Mouse (Mus musculus) embryo, embryonic 10.5 days (tissue): ENCODE measurements at regions not wholly inside any gene's neighbourhood (a gene's known extent, or its start where the extent isn't known, plus 50 kb on each side); places are given as distances from the start of the nearest gene placed in this dataset.

Experiments used
- DNase-seq: peaks from one replicate; pipeline ENCODE4 v3.0.0-alpha.2; 2015; ENCODE audit warnings: low spot score

DNA sequence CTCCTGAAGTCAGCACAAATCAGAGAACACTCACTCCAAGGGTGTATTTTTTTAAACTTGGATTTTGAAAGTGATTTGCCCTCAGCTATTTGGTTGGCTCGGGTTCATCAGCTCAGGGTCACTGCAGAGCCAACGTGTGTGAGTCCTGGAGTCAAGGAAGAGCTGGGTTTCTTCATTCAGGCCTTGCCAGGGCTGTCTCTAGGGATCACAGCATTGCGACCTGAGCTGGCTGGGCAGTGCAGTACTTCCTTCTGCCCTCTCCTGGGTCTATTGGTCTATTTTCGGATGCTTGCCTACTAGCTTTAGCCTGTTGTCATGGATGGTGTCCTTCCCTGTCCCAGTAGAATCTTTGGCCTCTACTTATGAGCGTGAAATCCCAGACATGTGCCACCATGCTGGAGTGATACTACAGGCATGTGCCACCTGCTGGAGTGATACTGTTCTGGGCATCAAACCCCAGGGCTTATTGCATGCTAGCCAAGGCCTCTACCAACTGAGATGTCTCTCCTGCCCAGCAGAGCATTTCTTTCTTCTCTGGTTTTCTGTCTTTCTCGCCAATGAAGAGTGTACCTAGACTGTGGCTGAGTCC is 211.7 kb upstream of the Rbfox1 start:
- no peak for DNase-seq

DNA sequence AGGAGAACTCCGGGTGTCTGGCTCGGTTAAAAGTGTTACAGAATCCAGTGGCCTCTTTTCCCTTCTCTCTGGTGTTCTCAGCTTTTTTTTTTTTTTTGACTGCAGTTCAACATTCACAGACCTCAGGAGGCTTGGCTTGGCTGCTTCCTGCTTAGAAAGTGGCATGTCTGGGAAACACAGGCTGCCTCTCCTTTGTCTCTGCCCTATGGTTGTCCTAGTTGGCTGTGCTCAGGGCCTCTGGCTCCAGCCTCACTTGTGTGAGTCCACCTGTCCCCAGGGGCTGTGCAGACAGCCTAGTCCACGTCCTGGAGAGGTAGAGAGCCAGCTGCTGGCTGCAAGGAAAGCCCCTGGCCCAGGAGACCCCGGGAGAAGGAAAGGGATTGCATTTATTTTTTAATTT is 212.3 kb upstream of the Rbfox1 start:
- DNase-seq: no peak

DNA sequence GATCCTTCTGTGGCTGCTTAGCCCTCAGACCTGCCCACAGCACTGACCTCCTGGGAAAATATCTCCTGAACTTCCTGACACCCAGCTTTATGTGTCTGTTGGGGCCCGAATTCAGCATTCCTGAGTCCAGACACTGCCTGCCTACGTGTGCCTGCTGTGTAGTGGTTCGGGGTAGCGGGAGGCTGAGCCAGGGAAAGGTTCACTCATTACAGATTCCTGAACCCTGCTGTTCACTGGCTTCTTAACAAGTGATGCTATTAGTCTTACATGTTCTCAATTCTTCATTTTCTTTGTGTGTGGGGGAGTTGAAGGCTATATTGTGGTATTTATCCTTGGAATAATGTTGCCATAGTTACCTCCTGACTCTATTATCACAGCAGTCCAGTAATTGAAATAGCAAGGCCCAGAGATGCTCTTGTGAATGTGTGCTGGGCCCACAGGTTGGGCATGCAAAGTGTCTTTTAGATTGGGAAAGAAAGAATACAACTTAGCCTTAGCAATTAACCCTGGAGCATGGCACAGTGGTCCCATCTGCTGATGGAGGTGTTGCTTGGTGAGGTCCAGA is 216.7 kb upstream of the Rbfox1 start:
- no peak for DNase-seq

DNA sequence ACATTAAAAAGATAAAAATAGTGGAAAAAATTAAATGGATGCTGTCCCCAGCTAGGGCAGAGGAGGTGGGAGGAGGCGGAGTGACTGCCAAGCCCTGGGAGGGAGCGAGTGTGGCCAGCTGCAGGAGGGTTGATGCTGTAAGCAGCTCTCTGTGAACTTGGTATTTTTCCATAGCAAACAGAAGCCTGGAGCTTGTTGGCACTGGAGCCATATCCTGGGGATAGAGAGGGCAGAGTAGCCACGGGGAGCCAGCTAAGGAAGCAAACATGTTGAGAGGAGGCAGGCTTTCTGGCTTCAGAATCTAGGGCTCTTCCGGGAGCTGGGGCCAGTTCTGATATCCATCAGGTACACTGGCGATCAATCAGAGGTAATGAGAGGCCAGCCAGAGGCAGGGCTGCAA is 223.2 kb upstream of the Rbfox1 start:
- no peak for DNase-seq

DNA sequence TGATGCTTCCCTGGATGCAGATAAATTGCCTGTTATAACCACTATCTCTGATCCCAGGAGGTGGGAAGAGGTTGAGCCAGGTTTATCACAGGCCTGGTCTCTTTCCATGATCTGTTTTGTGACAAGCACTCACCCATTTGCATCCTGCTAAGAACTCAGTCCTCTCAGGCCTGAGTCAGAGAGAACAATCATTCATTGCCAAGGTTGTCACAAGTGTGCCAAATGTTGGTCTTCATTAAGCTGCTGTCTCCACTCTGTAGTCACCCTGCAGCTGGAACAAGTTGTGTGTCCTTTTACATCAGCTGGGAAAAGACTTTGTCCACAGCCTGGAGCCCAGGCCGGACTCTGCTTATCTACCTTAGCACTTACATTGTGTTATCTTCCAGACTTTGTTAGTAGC is 233.6 kb upstream of the Rbfox1 start:
- DNase-seq: no peak

DNA sequence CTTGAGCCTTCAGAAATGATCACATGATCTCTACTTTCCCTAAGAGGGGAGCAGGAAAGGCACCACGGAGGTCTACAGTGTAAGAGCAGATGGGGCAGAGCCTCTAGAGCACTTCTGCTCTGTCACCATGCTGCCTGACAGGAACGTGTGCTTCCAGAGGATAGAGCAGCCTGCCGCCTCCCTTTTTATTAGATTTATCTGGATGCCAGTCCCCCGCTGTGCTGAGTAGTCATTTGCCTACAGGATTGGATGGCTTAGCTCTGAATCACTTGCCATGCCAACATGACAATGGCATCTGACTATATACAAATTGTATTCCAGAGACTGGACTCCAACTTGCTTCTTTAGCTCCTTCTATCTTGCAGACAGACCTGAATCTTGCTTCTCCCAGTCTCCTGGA is 234.2 kb upstream of the Rbfox1 start:
- no peak for DNase-seq

DNA sequence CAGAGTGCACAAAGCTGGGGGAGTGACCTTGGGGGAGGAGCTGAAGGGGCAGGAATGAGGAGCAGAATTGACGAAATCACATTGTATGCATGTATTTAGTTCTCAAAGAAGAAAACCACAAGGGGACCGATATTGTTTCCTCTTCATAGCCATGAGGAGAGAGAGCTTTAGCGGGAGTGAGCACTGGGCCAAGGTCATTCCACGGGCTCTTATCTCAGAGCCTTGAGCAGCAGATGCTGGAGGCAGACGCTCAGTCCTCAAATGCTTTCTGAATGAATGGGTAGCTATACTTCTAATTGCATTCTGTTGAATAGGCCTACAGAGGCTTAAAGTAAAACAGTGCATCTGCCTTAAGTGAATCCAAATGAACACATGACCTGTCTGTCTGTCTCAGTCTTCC is 245.2 kb upstream of the Rbfox1 start:
- DNase-seq: no peak

DNA sequence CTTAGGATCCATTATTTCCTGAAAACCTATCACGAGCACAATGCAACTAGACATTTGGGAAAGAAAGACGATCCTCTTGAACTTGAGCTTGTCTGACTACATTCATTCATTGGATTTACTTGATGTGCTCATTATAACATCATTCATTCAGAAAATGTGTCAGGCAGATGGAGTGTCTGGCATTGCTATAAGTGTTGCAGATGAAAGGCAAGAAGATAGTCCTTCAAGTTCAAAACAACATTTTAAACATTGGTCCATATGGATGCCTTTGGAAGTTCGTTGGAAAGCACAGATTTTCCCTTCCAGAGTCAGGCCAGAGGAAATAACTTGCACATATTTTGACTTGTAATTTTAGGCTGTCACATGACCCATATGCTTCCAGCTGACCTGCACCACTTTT is 255.2 kb upstream of the Rbfox1 start:
- no peak for DNase-seq

DNA sequence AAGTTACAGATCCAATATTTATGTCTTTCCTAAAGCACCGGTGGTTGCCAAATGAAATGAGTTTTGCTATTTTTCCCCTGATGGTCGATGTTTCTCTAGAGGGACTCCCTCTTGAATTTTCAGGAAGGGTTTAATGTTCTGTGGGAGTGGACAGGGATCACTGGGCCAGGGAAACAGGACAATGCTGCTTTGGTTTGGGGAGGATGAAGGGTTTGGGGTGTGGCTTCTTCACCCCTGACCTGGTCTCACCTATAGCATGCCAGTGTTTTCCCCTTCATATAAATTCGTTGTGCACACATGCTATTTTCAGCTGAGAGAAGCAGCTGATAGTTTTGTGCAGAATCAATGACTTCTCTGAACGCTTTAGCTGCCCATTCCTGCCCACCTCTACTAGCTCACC is 257.2 kb upstream of the Rbfox1 start:
- no peak for DNase-seq

DNA sequence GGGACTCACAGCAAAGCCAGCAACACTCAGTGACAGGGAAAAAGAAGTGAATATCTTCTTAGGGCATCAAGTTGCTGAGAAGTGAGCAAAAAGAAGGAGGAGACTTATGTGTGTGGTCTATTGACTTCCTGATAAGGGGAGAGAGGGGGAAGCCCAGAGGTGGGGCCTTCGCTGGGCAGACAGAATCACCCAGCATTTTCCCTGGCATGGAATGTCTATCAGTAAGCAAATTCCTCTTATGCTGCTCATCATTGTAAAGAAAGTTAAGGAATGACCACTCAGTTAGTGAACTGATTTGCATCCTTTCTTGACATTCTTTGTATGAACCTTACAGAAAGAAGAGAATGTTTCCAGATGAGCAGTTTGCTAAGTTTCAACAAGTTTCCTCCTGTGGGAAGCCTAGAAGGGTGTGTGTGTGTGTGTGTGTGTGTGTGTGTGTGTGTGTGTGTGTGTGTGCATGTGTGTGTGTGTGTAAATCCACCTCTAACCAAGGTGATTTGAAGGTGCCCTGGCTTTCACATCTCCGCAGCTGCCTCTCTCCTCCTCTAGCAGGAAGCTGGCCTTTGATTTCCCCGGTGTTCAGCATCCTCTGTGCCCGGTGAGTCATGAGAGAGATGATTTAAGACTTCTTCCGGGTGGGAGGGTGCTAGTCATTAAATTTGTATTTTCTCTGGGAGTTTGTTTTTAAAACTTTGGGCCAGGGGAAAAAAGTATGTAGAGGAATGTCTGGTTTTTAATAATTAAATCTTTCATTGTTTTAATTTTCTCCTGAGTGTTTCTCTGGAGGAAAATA is 257.8 kb upstream of the Rbfox1 start:
- DNase-seq: no peak

DNA sequence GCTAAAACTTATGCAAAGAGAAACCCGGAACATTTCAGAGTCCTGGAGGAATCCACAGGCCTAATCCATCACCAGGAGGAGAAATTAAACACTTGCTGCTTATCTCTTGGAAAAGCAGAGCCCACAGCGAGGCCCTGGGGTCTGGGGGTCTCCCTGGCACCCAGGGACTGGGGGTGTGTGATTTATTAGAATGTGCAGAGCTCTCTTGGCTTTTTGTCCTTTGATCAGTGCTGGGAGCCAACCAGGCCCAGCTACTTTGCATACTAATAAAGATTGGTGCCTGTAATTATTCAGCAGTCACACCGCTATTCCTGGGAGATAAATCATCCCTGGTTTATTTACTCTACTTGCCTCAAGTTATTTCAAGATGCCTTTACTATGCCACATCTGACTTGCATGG is 260.0 kb upstream of the Rbfox1 start:
- no peak for DNase-seq

DNA sequence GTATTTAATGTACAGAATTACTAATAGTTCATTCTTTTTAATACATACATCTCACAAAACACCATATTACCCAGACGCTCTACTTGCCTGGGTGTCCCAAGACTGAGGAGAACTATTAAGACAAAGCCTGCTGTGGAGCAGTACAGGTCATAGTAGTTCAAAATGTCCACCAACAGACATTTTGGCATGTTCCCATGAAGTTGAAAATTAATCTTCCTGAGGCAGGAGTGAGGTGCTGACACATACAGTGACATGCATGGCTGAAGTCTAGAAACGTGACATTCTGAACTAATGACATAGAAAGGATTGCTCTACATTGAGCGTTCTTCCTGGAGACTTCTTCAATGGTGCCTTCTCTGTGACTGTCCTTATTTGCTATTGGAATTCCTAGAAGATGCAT is 264.6 kb upstream of the Rbfox1 start:
- DNase-seq: no peak

DNA sequence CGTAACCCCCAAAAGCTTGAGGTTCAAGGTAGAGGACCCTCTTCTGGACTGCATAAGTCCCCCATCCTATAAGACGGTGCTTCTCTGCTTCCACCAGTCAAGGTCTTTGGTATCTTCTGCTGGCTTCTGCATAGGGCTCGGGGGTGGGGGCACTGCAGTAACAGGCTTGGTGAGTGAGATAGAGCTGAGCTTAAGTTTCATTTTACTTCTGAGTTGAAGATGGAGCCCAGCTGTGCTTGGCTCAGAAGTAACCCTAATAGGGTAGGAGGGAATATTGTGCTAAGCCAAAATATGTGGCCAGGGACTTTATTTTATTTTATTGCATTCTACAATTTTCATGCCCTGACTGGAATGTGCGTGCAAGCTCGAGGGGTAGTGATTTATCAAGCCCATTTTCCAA is 268.8 kb upstream of the Rbfox1 start:
- DNase-seq: no peak

DNA sequence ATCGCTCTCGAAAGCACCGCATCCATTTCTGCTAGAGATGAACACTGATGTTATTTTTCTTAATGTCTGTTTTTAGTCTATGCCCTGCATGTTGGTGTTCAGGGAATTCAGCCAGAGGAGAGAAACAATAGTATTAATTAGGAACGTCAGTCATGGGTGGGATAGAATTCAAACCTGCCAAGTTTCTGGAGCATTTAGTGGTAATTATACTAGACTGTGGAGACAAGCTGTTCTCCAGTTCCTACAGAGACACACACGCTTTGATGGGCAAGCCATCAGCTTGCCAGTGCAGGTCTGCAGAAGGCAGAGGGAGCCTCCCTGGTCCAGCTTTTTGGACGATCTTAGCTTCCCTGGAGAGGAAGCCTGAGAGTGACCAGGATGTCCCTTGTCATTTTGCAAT is 289.8 kb upstream of the Rbfox1 start:
- DNase-seq: no peak

DNA sequence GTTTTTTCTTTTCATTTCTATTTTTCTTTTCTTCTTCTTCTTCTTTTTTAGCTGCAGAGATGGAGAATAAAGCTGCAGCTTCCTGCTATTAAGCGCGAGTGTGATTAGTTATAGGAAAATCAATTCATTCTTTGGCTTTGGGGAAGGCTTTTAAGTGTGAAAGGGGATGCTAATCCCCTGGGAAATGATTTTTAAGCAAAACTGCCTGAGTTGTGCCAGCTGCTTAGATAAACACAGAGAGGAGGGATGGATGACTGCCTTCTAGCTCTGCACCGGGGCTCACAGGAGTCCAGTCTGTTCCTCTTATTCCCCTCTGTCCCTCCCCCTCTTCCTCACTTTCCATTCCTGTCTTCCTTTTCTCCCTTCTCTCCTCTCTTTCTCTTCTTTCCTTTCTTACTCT is 306.8 kb upstream of the Rbfox1 start:
- DNase-seq: no peak

DNA sequence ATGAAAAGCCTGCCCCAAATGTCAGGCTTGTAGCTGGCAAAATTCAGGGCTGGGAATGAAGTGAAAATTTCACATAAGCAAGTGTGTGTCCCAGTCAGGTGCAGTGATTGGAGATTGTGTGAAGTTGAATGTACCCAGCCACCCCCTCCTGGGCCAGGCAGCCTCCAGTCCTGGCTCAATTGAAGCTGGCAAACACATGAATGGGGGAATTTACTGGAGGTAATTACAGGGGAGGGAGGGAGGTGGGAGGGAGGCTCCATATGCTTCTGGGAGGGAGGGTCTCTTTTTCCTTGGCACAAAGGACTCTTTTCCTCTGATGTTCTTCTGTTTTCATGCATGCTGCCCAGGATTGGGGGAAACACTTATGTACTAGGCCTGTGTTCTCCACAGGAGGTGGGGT is 312.4 kb upstream of the Rbfox1 start:
- no peak for DNase-seq

DNA sequence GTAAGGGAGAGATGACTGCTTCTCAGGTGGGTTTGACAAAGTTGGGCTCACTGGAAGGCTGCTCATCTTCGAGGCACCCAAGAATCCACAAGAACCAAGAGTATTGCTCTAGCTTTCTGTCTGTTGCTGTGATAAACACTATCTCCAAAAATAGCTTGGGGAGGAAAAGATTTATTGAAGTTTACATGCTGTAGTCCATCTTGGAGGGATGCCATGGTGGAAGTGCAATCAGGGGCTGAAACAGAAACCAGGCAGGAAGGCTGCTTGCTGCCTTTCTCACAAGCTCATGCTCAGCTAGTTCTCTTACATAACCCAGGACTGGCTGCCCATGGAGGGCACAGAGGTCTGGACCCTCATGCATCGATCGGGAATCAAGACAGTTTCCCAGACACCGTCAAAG is 314.5 kb upstream of the Rbfox1 start:
- no peak for DNase-seq

DNA sequence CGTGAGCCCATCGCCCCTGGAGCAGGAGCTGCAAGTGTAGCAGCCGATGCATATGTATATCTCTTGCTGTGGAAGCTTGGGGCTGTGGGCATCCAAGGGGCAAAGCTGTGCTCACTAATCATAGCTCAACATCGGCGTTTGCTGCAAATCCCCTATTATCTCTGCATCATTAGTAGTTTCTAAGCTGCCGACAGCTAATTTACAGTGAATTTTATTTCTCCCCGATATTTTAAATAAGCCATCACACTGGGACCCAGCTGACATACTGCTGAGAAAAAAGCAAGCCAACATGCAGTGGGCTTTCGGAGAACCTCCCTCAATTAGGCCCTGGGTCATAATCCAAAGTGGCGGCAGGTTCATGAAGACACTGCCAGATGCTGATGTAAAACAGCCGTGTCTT is 313.3 kb upstream of the Eef2kmt start:
- no peak for DNase-seq

DNA sequence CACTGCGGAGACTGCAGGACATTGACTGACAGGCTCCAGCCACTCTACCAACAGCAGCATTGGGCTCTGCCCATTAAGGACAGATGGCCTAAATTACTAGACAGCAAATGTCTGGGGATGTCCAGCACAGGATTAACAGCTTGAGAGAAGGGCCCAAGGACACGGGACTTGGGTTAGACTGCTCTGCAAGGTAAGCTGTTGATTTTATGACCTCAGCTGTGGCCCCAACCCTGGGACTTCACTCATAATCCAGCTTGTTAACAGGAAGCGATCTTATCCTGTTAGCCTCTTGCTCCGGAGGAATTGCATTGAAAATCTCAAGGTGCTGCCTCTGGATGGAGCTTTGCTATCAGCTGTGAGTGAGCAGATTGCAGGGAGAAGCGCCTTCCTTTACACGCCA is 293.2 kb upstream of the Eef2kmt start:
- DNase-seq: no peak

DNA sequence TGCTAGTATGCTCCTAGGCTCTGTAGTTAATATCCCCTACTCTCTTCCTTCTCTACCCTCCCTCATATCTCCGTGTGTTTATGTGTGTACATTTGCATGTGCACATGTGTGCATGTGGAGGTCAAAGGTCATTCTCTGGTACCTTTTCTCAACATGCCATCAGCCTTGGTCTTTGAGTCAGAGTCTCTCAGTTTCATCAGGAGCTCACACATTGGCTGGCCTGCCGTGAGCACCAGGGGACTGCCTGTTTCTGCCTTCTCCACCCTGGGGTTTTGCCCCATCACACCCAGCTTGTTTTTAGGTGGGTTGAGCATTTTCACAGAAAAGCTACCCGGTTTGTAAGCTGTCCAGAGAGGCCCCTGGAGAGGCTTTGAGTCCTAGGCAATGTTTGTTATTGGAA is 292.8 kb upstream of the Eef2kmt start:
- DNase-seq: no peak

DNA sequence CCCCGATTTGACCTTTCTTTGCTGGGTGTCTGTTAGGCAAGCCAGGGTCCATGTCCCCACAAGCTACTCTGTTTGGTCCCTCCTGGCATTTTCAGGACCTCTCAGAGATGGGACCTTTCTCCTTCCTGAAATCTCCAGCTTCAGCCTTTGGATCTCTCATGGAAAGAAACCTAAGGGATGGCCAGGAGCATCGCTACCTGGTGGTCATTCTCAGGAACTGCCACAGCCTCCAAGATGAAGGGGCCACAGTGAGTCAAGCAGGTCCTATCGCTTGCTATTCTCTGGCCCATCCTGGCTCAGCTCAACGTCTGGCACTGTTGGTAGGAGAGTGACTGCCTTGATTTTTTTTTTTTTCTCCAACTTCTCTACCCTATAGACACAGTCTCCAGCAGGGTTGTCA is 291.0 kb upstream of the Eef2kmt start:
- peak; percentile 17 for DNase-seq

DNA sequence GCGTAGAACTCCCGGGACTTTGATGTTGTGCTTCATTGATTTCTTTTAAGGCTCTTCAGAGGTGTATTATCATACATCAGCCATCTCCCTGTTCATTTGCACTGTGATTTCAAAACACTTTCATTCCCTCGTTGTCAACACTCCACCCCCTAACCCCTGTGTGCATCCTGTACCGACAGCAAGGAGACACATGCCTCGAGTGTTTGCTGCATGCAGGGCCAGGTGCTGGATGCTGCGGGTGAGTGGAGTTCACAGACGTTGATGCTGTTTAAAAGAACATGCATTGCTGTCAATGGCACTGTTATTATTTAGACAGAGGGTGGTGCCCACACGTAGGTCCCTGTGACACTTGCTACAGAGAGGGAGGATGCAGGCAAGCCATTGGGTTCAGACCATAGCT is 290.0 kb upstream of the Eef2kmt start:
- no peak for DNase-seq

DNA sequence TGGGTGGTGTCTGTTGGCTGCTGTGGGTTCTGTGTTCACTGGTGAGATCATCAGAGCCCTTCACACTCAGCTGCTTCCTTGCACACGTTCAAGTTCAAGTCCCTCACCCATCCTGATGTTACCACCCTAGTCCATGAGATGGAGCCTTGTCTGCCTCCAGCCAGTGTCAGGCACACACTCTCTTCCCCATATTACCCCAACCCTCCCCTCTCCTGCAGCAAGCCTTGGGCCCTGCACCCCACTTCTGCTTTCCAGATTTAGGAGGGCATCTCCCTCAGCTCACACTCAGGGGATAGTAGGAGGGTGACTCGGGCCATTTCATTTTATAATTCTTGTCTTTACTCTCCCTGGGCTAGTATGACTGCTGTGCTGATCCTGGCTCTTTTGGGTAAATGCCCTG is 288.7 kb upstream of the Eef2kmt start:
- DNase-seq: no peak
